Mouse (Mus musculus): ENCODE measurements at regions not wholly inside any gene's neighbourhood (a gene's known extent, or its start where the extent isn't known, plus 50 kb on each side); places are given as distances from the start of the nearest gene placed in this dataset.
"Not testable (repeated sequence)": the region's sequence is repeated elsewhere in the genome, so short reads cannot be mapped to it uniquely, and the experiment has no call there.

- Histone ChIP-seq H3K27ac (no peak overlapping the region), H3K9ac (replicated peaks) (no peak overlapping the region), H3K36me3 (no peaks in the 10 kb centered on the region), H3K9me3 (no peaks in the 10 kb centered on the region), H3K4me1 (replicated peaks) (no peaks in the 10 kb centered on the region), H3K4me3 (replicated peaks) (no peak overlapping the region), H3K4me2 (no peak overlapping the region), H3K27me3 (no peaks in the 10 kb centered on the region)
- no peak for ATAC-seq (ENCODE audit: insufficient number of reproducible peaks, insufficient read depth, low FRiP score, low TSS enrichment, low read depth)
- WGBS, result 90% methylated on average over 1 of the region's 1 CpGs
Measured at GRCm38 (mm10) chr13:75390177-75390576, 300.6 kb downstream of the Pcsk1 start.

GRCm38 (mm10) chr13:75399846-75400245 is 306.7 kb upstream of the Ell2 start:
- H3K4me1 ChIP-seq (replicated peaks); ATAC-seq (ENCODE audit: insufficient number of reproducible peaks, insufficient read depth, low FRiP score, low TSS enrichment, low read depth); H3K4me3 ChIP-seq (replicated peaks); H3K27me3 ChIP-seq; H3K27ac ChIP-seq; H3K9ac ChIP-seq (replicated peaks); H3K36me3 ChIP-seq; H3K9me3 ChIP-seq; H3K4me2 ChIP-seq: not testable (repeated sequence)
- WGBS, result 90% methylated on average over 3 of the region's 3 CpGs

- no peaks in the 10 kb centered on the region for H3K36me3 ChIP-seq
- H3K27me3 ChIP-seq, result no peaks in the 10 kb centered on the region
- H3K4me2 ChIP-seq, result no peak overlapping the region
- ATAC-seq (ENCODE audit: insufficient number of reproducible peaks, insufficient read depth, low FRiP score, low TSS enrichment, low read depth), result no peak
- H3K4me3 ChIP-seq (replicated peaks), result no peak overlapping the region
- no peaks in the 10 kb centered on the region for H3K9me3 ChIP-seq
- no peaks in the 10 kb centered on the region for H3K4me1 ChIP-seq (replicated peaks)
- H3K27ac ChIP-seq, result no peak overlapping the region
- 71% methylated on average over 2 of the region's 2 CpGs for WGBS
- no peak overlapping the region for H3K9ac ChIP-seq (replicated peaks)
Measured at GRCm38 (mm10) chr13:75420726-75421125, 285.8 kb upstream of the Ell2 start.

- no peak overlapping the region for H3K27ac ChIP-seq
- WGBS, result 82% methylated on average over 3 of the region's 3 CpGs
- ATAC-seq (ENCODE audit: insufficient number of reproducible peaks, insufficient read depth, low FRiP score, low TSS enrichment, low read depth), result no peak
- H3K4me3 ChIP-seq (replicated peaks), result no peak overlapping the region
- no peaks in the 10 kb centered on the region for H3K36me3 ChIP-seq
- no peaks in the 10 kb centered on the region for H3K27me3 ChIP-seq
- no peaks in the 10 kb centered on the region for H3K9me3 ChIP-seq
- no peak overlapping the region for H3K4me2 ChIP-seq
- H3K4me1 ChIP-seq (replicated peaks), result no peaks in the 10 kb centered on the region
- H3K9ac ChIP-seq (replicated peaks), result no peak overlapping the region
Measured at GRCm38 (mm10) chr13:75426971-75427370, 279.6 kb upstream of the Ell2 start.

- no peak overlapping the region for H3K27ac ChIP-seq
- no peak overlapping the region for H3K4me3 ChIP-seq (replicated peaks)
- no peaks in the 10 kb centered on the region for H3K27me3 ChIP-seq
- no peaks in the 10 kb centered on the region for H3K36me3 ChIP-seq
- H3K4me1 ChIP-seq (replicated peaks), result no peaks in the 10 kb centered on the region
- no peaks in the 10 kb centered on the region for H3K9me3 ChIP-seq
- ATAC-seq (ENCODE audit: insufficient number of reproducible peaks, insufficient read depth, low FRiP score, low TSS enrichment, low read depth), result no peak
- no peak overlapping the region for H3K4me2 ChIP-seq
- 80% methylated on average over 2 of the region's 2 CpGs for WGBS
- no peak overlapping the region for H3K9ac ChIP-seq (replicated peaks)
Measured at GRCm38 (mm10) chr13:75439170-75439569, 267.4 kb upstream of the Ell2 start.

- Histone ChIP-seq H3K9me3 (no peaks in the 10 kb centered on the region), H3K36me3 (no peaks in the 10 kb centered on the region), H3K27me3 (no peaks in the 10 kb centered on the region), H3K4me1 (replicated peaks) (no peaks in the 10 kb centered on the region), H3K4me2 (no peak overlapping the region), H3K27ac (no peak overlapping the region), H3K4me3 (replicated peaks) (no peak overlapping the region), H3K9ac (replicated peaks) (no peak overlapping the region)
- 97% methylated on average over 6 of the region's 6 CpGs for WGBS
- no peak for ATAC-seq (ENCODE audit: insufficient number of reproducible peaks, insufficient read depth, low FRiP score, low TSS enrichment, low read depth)
Measured at GRCm38 (mm10) chr13:75440051-75440450, 266.5 kb upstream of the Ell2 start.

GRCm38 (mm10) chr13:75460335-75460878 is 246.2 kb upstream of the Ell2 start:
- no peak overlapping the region for H3K4me3 ChIP-seq (replicated peaks)
- no peak for ATAC-seq (ENCODE audit: insufficient number of reproducible peaks, insufficient read depth, low FRiP score, low TSS enrichment, low read depth)
- H3K27me3 ChIP-seq, result no peaks in the 10 kb centered on the region
- no peaks in the 10 kb centered on the region for H3K9me3 ChIP-seq
- WGBS, result 49% methylated on average over 1 of the region's 1 CpGs
- no peak overlapping the region for H3K27ac ChIP-seq
- no peak overlapping the region for H3K4me2 ChIP-seq
- no peak overlapping the region for H3K9ac ChIP-seq (replicated peaks)
- H3K36me3 ChIP-seq, result no peaks in the 10 kb centered on the region
- H3K4me1 ChIP-seq (replicated peaks), result no peaks in the 10 kb centered on the region

GRCm38 (mm10) chr13:75461273-75461672 is 245.3 kb upstream of the Ell2 start:
- Histone ChIP-seq H3K4me1 (replicated peaks) (no peaks in the 10 kb centered on the region), H3K4me3 (replicated peaks) (no peak overlapping the region), H3K9me3 (no peaks in the 10 kb centered on the region), H3K27me3 (no peaks in the 10 kb centered on the region), H3K4me2 (no peak overlapping the region), H3K27ac (no peak overlapping the region), H3K9ac (replicated peaks) (no peak overlapping the region), H3K36me3 (no peaks in the 10 kb centered on the region)
- no peak for ATAC-seq (ENCODE audit: insufficient number of reproducible peaks, insufficient read depth, low FRiP score, low TSS enrichment, low read depth)
- WGBS, result 63% methylated on average over 2 of the region's 2 CpGs

- Histone ChIP-seq H3K9ac (replicated peaks) (no peak overlapping the region), H3K27me3 (no peaks in the 10 kb centered on the region), H3K4me1 (replicated peaks) (no peaks in the 10 kb centered on the region), H3K9me3 (no peaks in the 10 kb centered on the region), H3K4me3 (replicated peaks) (no peak overlapping the region), H3K36me3 (no peaks in the 10 kb centered on the region), H3K27ac (no peak overlapping the region), H3K4me2 (no peak overlapping the region)
- no peak for ATAC-seq (ENCODE audit: insufficient number of reproducible peaks, insufficient read depth, low FRiP score, low TSS enrichment, low read depth)
- 100% methylated on average over 2 of the region's 2 CpGs for WGBS
Measured at GRCm38 (mm10) chr13:75467225-75467624, 239.3 kb upstream of the Ell2 start.

- 80% methylated on average over 1 of the region's 1 CpGs for WGBS
- Histone ChIP-seq H3K9ac (replicated peaks) (no peak overlapping the region), H3K9me3 (0 out of 2 replicates have a peak, but pooled peaks cover 3% of the 10 kb centered on the region), H3K27ac (no peak overlapping the region), H3K36me3 (no peaks in the 10 kb centered on the region), H3K4me1 (replicated peaks) (no peaks in the 10 kb centered on the region), H3K4me2 (no peak overlapping the region), H3K27me3 (no peaks in the 10 kb centered on the region), H3K4me3 (replicated peaks) (no peak overlapping the region)
- ATAC-seq (ENCODE audit: insufficient number of reproducible peaks, insufficient read depth, low FRiP score, low TSS enrichment, low read depth), result no peak
Measured at GRCm38 (mm10) chr13:75475828-75476597, 230.5 kb upstream of the Ell2 start.

GRCm38 (mm10) chr13:75483157-75483915 is 223.2 kb upstream of the Ell2 start:
- H3K4me3 ChIP-seq (replicated peaks); H3K27ac ChIP-seq; H3K4me1 ChIP-seq (replicated peaks); H3K36me3 ChIP-seq; H3K4me2 ChIP-seq; H3K9me3 ChIP-seq; H3K9ac ChIP-seq (replicated peaks); ATAC-seq (ENCODE audit: insufficient number of reproducible peaks, insufficient read depth, low FRiP score, low TSS enrichment, low read depth); H3K27me3 ChIP-seq: not testable (repeated sequence)
- 86% methylated on average over 7 of the region's 7 CpGs for WGBS

Measured in limb, embryonic 12.5 days (tissue).